Mouse (Mus musculus): Measurements from ENCODE around the gene Skap1. TPM values are rescaled to one million over a fixed set of nuclear protein-coding genes. Genes with fewer than 3 reads are reported as not detected.

The Skap1 gene
- polyA plus RNA-seq, 1 experiment from 2014 or later = 0.87 TPM

DNA sequence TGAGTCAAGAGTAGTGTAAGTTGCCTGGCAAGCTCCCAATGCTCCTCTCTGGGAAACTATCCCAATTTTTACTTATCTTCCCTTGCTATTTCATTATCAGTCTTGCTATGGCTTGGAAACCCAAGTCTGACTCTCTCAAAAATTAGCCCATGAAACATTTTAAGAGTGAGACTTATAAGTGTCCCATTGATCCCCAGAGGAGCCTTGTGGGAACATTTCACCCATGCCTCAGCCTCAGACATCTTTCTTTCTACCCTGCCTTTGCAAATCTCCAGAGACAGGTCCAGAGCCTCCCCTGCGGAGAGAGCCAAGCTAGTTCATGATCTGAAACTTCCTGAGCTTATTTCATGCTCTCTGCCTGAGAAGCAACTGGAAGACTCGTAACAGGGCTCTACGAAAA lies 167.1 kb downstream of the Skap1 start:
- Histone ChIP-seq H3K9me3 (ENCODE audit: control insufficient read depth, low read length) (no peaks in the 10 kb centered on the region), H3K9ac (ENCODE audit: low read length) (no peak overlapping the region), H3K4me2 (ENCODE audit: low read length) (no peak overlapping the region), H3K27ac (ENCODE audit: low read depth) (no peak overlapping the region), H3K4me3 (ENCODE audit: low read depth, low read length) (no peak overlapping the region), H3K27me3 (replicated peaks; ENCODE audit: control insufficient read depth, insufficient read depth, low read length) (no peaks in the 10 kb centered on the region), H3K36me3 (ENCODE audit: control insufficient read depth, insufficient read depth, low read length) (no peaks in the 10 kb centered on the region), H3K4me1 (replicated peaks; ENCODE audit: control insufficient read depth, insufficient read depth, low read length) (no peaks in the 10 kb centered on the region)
- DNase-seq (ENCODE audit: low spot score) (no peak), ATAC-seq (replicated peaks; ENCODE audit: low FRiP score, low TSS enrichment, low read depth) (no peak)
- 77% methylated on average over 3 of the region's 3 CpGs for WGBS

DNA sequence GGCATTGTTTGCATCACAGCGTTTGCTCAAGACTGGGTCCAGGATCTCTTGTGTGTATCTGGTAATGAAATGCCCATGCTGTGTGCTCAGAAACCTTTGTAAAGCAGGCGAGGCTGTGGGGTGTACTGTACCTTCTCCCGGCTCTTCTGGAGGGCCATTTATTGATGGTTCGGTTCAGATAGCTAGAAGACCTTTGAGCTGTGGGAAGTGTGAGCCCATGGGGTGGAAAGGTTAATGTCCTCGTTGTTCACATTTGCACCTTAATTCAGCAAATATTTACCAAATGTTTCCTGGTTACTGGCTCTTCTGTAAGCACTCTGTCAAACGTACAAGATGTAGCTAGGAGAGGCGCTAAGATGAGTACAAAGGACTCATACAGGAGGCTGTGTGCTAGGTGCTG lies 173.5 kb downstream of the Skap1 start:
- WGBS = 19% methylated on average over 7 of the region's 7 CpGs
- H3K27ac ChIP-seq (ENCODE audit: low read depth) = no peak overlapping the region
- H3K9ac ChIP-seq (ENCODE audit: low read length) = no peak overlapping the region
- no peaks in the 10 kb centered on the region for H3K27me3 ChIP-seq (replicated peaks; ENCODE audit: control insufficient read depth, insufficient read depth, low read length)
- no peak for DNase-seq (ENCODE audit: low spot score)
- no peak for ATAC-seq (replicated peaks; ENCODE audit: low FRiP score, low TSS enrichment, low read depth)
- H3K4me3 ChIP-seq (ENCODE audit: low read depth, low read length) = no peak overlapping the region
- H3K36me3 ChIP-seq (ENCODE audit: control insufficient read depth, insufficient read depth, low read length) = no peaks in the 10 kb centered on the region
- H3K4me2 ChIP-seq (ENCODE audit: low read length) = no peak overlapping the region
- H3K4me1 ChIP-seq (replicated peaks; ENCODE audit: control insufficient read depth, insufficient read depth, low read length) = peaks cover 8% of the 10 kb centered on the region; the same call in 1 of the 2 replicates
- H3K9me3 ChIP-seq (ENCODE audit: control insufficient read depth, low read length) = no peaks in the 10 kb centered on the region

DNA sequence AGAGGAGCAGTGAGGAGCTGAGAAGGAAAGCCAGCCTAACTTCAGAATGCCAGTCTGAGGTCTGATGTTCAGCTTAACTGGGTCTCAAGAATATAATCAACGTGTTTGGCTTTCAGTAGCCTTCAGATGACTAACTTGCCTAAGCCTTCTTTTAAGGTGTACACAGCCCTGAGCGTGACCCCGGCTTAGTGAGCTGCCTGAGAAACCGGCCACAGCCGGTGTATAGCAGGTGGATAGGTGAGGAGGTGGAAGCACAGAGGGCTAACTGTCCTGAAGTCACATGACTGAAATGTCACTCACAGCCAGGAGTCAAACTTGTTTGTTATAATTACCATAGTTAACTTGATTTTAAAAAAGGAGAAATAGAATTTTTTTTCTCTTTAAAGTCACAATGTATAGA lies 175.4 kb downstream of the Skap1 start:
- ATAC-seq (replicated peaks; ENCODE audit: low FRiP score, low TSS enrichment, low read depth) = no peak
- Histone ChIP-seq H3K9ac (ENCODE audit: low read length) (no peak overlapping the region), H3K27ac (ENCODE audit: low read depth) (no peak overlapping the region), H3K27me3 (replicated peaks; ENCODE audit: control insufficient read depth, insufficient read depth, low read length) (no peaks in the 10 kb centered on the region), H3K36me3 (ENCODE audit: control insufficient read depth, insufficient read depth, low read length) (no peaks in the 10 kb centered on the region), H3K9me3 (ENCODE audit: control insufficient read depth, low read length) (no peaks in the 10 kb centered on the region), H3K4me2 (ENCODE audit: low read length) (no peak overlapping the region), H3K4me3 (ENCODE audit: low read depth, low read length) (no peak overlapping the region), H3K4me1 (replicated peaks; ENCODE audit: control insufficient read depth, insufficient read depth, low read length) (peaks cover 8% of the 10 kb centered on the region; the same call in 1 of the 2 replicates)
- DNase-seq (ENCODE audit: low spot score) = no peak
- WGBS = 59% methylated on average over 5 of the region's 5 CpGs

DNA sequence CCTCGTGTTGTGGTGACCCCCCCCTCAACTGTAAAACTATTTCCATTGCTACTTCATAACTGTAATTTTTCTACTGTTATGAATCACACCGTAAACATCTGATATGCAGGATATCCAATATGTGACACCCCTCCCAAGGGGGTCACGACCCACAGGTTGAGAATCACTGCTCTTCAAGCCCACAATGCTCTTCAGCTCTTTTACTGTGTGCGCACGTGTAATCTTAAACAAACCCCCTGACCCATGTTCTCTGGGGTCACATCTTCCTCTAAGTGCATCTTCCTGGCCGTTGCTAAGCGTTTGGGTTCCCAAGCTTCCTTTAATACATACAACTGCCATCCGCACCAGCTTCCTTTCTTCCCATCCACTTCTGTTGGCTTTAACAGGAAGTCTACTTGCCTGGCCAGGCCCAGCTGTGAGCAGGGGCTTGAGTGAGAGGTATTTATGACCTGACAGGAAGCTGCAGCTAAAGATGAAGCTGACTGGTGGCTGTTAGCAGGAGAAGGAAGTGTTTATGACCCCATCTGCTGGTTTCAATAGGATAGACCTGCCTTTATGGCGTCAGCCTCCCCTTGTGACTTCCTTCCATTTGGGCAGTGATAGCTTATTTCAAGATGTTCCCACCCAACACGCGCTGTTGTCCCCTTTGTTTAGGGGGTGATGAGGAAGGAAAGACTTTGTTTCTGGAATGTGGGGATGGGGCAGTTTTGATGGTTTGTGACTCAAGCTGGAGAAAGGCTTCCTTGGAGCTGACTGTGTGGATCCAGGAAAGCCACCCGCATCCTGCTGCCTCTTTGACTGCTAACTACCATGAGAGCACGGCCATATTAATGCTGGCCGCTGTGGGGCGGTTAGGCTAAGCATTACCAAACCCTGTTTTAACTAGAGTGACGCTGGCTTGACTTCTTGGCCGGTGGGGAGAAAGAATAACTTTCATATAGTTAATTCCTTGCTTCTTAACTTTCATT lies 178.1 kb downstream of the Skap1 start:
- Histone ChIP-seq H3K9ac (ENCODE audit: low read length) (no peak overlapping the region), H3K4me2 (ENCODE audit: low read length) (no peak overlapping the region), H3K27ac (ENCODE audit: low read depth) (peak overlapping the region; percentile 27; the same call in 1 of the 2 replicates), H3K4me1 (replicated peaks; ENCODE audit: control insufficient read depth, insufficient read depth, low read length) (peaks cover 29% of the 10 kb centered on the region), H3K27me3 (replicated peaks; ENCODE audit: control insufficient read depth, insufficient read depth, low read length) (no peaks in the 10 kb centered on the region), H3K4me3 (ENCODE audit: low read depth, low read length) (no peak overlapping the region), H3K36me3 (ENCODE audit: control insufficient read depth, insufficient read depth, low read length) (no peaks in the 10 kb centered on the region), H3K9me3 (ENCODE audit: control insufficient read depth, low read length) (no peaks in the 10 kb centered on the region)
- DNase-seq (ENCODE audit: low spot score) (no peak), ATAC-seq (replicated peaks; ENCODE audit: low FRiP score, low TSS enrichment, low read depth) (no peak)
- WGBS = 49% methylated on average over 17 of the region's 17 CpGs

DNA sequence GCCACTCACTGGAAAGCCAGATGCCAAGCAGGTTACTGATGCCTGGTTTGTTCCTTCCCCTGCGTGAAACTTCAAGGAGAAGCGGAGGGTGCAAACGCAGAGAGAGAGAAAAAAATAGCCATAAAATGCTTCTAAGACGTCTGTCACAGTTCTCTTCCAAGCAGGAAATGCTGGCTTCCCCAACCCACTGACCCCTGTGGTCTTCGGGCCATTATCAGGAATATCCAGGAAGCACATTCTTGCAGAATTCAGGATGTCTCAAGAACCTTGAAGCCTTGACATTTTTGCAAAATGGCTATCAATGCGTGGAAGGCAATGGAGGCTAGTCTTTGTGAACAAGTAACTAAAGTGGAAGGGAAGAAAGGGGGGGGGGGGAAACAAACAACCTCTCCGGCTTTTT lies 180.6 kb downstream of the Skap1 start:
- Histone ChIP-seq H3K27me3 (replicated peaks; ENCODE audit: control insufficient read depth, insufficient read depth, low read length) (no peaks in the 10 kb centered on the region), H3K4me3 (ENCODE audit: low read depth, low read length) (no peak overlapping the region), H3K27ac (ENCODE audit: low read depth) (peak overlapping the region; percentile 47), H3K9me3 (ENCODE audit: control insufficient read depth, low read length) (no peaks in the 10 kb centered on the region), H3K9ac (ENCODE audit: low read length) (no peak overlapping the region), H3K4me1 (replicated peaks; ENCODE audit: control insufficient read depth, insufficient read depth, low read length) (peaks cover 29% of the 10 kb centered on the region), H3K4me2 (ENCODE audit: low read length) (no peak overlapping the region), H3K36me3 (ENCODE audit: control insufficient read depth, insufficient read depth, low read length) (no peaks in the 10 kb centered on the region)
- ATAC-seq (replicated peaks; ENCODE audit: low FRiP score, low TSS enrichment, low read depth) (no peak), DNase-seq (ENCODE audit: low spot score) (no peak)
- WGBS = 59% methylated on average over 7 of the region's 7 CpGs

DNA sequence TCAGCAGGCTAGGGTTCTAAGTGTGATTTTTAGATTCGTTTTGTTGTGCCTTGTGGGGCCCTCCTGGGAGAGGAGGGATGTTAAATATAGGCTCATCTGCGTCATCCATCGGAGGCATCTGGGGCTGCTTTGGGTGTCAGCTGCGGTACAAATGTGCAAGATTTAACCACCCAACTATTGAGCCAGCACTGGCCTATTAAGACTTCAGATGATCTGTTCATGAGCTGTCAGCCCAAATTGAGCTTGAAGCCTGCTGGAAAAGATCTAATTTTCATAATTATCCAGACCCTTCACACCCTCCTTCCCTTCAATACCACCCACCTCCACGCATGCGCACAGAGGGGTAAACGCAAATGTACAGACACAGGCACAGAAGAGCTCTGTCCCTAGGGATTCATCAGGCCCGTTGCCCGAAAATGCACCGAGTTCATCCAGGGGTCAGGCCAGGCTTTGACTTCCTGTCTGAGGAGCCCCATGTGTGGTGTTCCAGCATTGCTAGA lies 181.2 kb downstream of the Skap1 start:
- WGBS = 39% methylated on average over 10 of the region's 10 CpGs
- peaks cover 29% of the 10 kb centered on the region for H3K4me1 ChIP-seq (replicated peaks; ENCODE audit: control insufficient read depth, insufficient read depth, low read length)
- H3K36me3 ChIP-seq (ENCODE audit: control insufficient read depth, insufficient read depth, low read length) = no peaks in the 10 kb centered on the region
- H3K27ac ChIP-seq (ENCODE audit: low read depth) = peak overlapping the region; percentile 47
- H3K4me2 ChIP-seq (ENCODE audit: low read length) = no peak overlapping the region
- ATAC-seq (replicated peaks; ENCODE audit: low FRiP score, low TSS enrichment, low read depth) (0 out of 2 replicates have a peak, but pooled peaks have one; percentile 55), DNase-seq (ENCODE audit: low spot score) (peak; percentile 66)
- no peak overlapping the region for H3K4me3 ChIP-seq (ENCODE audit: low read depth, low read length)
- no peaks in the 10 kb centered on the region for H3K9me3 ChIP-seq (ENCODE audit: control insufficient read depth, low read length)
- H3K9ac ChIP-seq (ENCODE audit: low read length) = no peak overlapping the region
- H3K27me3 ChIP-seq (replicated peaks; ENCODE audit: control insufficient read depth, insufficient read depth, low read length) = no peaks in the 10 kb centered on the region

DNA sequence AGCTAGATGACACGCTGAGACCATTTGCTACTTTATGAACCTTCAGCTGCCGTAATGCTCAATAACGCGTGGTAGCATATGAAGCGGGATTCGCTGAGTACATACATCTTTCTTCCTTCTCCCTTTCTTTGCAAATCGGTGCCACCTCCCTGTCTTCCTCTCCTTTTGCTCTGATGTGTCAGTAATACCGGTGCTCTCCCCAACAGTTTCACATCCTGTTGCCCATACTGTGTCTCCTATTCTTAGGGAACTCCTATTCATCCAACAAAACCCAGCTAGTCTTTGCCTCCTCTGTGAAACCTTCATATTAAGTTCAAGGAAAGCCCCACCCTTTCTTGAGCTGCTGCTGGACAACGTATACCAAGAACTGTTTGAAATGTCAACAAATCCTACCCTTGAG lies 187.5 kb downstream of the Skap1 start:
- Histone ChIP-seq H3K4me3 (ENCODE audit: low read depth, low read length) (no peak overlapping the region), H3K27ac (ENCODE audit: low read depth) (no peak overlapping the region), H3K4me2 (ENCODE audit: low read length) (no peak overlapping the region), H3K9me3 (ENCODE audit: control insufficient read depth, low read length) (no peaks in the 10 kb centered on the region), H3K4me1 (replicated peaks; ENCODE audit: control insufficient read depth, insufficient read depth, low read length) (peaks cover 3% of the 10 kb centered on the region; the same call in 1 of the 2 replicates), H3K27me3 (replicated peaks; ENCODE audit: control insufficient read depth, insufficient read depth, low read length) (no peaks in the 10 kb centered on the region), H3K36me3 (ENCODE audit: control insufficient read depth, insufficient read depth, low read length) (no peaks in the 10 kb centered on the region), H3K9ac (ENCODE audit: low read length) (no peak overlapping the region)
- ATAC-seq (replicated peaks; ENCODE audit: low FRiP score, low TSS enrichment, low read depth) (no peak), DNase-seq (ENCODE audit: low spot score) (no peak)
- 92% methylated on average over 9 of the region's 9 CpGs for whole genome bisulfite sequencing

DNA sequence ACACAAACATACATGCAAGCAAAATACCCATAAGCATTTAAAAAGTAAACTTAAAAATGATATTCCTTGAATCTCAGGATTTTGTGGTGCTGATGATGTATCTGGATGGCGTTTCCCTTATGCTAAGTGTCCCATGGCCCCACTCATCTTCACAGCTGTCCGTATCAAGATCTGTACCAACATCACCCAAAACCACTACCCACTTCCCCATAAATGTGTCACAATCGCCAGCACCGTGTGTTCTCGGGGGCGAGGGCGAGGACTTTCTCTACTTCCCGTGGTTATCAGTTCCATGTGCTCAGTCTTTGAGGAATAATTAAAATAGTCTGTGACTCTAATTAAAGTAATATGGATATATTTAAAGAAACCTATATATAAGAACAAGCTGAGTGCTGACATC lies 189.5 kb downstream of the Skap1 start:
- H3K9ac ChIP-seq (ENCODE audit: low read length) = no peak overlapping the region
- H3K4me2 ChIP-seq (ENCODE audit: low read length) = no peak overlapping the region
- no peaks in the 10 kb centered on the region for H3K36me3 ChIP-seq (ENCODE audit: control insufficient read depth, insufficient read depth, low read length)
- H3K9me3 ChIP-seq (ENCODE audit: control insufficient read depth, low read length) = no peaks in the 10 kb centered on the region
- DNase-seq (ENCODE audit: low spot score) = no peak
- 83% methylated on average over 8 of the region's 8 CpGs for WGBS
- ATAC-seq (replicated peaks; ENCODE audit: low FRiP score, low TSS enrichment, low read depth) = no peak
- no peak overlapping the region for H3K4me3 ChIP-seq (ENCODE audit: low read depth, low read length)
- no peaks in the 10 kb centered on the region; the same call in 1 of the 2 replicates for H3K4me1 ChIP-seq (replicated peaks; ENCODE audit: control insufficient read depth, insufficient read depth, low read length)
- H3K27me3 ChIP-seq (replicated peaks; ENCODE audit: control insufficient read depth, insufficient read depth, low read length) = no peaks in the 10 kb centered on the region
- H3K27ac ChIP-seq (ENCODE audit: low read depth) = no peak overlapping the region
